Mouse (Mus musculus): ENCODE measurements around the gene Serf2. TPM values are rescaled to one million over a fixed set of nuclear protein-coding genes. Genes with fewer than 3 reads are reported as not detected.
"Not testable (repeated sequence)": the region's sequence is repeated elsewhere in the genome, so short reads cannot be mapped to it uniquely, and the experiment has no call there.

Gene Serf2
- polyA plus RNA-seq, 1 experiment from 2014 or later, result 538 TPM

DNA sequence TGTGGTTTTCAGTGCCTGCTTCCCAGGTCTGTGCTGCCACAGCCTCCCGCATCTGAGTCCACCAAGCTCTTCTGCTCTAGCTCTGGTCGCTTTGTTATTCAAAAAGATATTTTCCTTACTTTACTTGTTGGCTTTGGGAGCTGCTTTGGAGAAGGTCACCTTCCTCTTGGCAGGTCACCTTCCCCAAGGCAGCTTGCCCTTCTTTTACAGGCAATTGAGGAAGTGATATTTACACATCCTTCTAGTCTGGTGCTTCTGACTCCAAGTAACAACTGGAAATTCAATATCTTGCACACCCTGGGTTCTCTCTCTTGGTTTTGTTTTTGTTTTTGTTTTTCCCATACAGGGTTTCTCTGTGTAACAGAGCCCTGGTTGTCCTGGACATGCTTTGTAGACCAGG, 35.4 kb downstream of the Serf2 start:
- ATAC-seq (ENCODE audit: insufficient number of reproducible peaks, low FRiP score, low TSS enrichment, low read depth); H3K4me3 ChIP-seq (ENCODE audit: low read depth, low read length); H3K27me3 ChIP-seq (ENCODE audit: control insufficient read depth, insufficient read depth, low read length); H3K4me2 ChIP-seq (ENCODE audit: low read depth, severe bottlenecking); H3K4me1 ChIP-seq (ENCODE audit: control insufficient read depth, insufficient read depth, low read length); H3K27ac ChIP-seq (replicated peaks; ENCODE audit: low read depth, low read length); DNase-seq (ENCODE audit: low spot score); H3K36me3 ChIP-seq (ENCODE audit: control insufficient read depth, insufficient read depth, low read length); H3K9ac ChIP-seq (ENCODE audit: low read length); H3K9me3 ChIP-seq (ENCODE audit: control insufficient read depth, low read length): not testable (repeated sequence)
- 100% methylated on average over 1 of the region's 2 CpGs for WGBS

DNA sequence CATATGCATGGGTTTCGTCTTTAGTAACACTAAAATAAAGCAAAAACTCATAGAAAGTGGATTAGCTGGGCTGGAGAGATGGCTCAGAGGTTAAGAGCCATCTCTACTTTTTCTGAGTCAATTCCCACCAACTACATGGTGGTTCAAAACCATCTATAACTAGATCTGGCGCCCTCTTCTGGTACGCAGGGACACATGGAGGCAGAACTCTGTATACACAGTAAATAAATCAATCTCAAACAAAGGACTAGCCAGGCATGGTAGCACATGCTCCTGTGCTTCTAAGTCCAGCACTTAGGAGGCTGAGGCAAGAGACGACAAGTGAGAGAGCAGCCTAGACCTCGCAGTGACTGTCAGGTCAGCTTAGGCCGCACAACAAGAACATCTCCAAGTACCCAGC, 52.6 kb downstream of the Serf2 start:
- H3K27ac ChIP-seq (replicated peaks; ENCODE audit: low read depth, low read length); ATAC-seq (ENCODE audit: insufficient number of reproducible peaks, low FRiP score, low TSS enrichment, low read depth); H3K9me3 ChIP-seq (ENCODE audit: control insufficient read depth, low read length); H3K4me3 ChIP-seq (ENCODE audit: low read depth, low read length); H3K4me2 ChIP-seq (ENCODE audit: low read depth, severe bottlenecking); H3K27me3 ChIP-seq (ENCODE audit: control insufficient read depth, insufficient read depth, low read length); H3K4me1 ChIP-seq (ENCODE audit: control insufficient read depth, insufficient read depth, low read length); DNase-seq (ENCODE audit: low spot score); H3K9ac ChIP-seq (ENCODE audit: low read length); H3K36me3 ChIP-seq (ENCODE audit: control insufficient read depth, insufficient read depth, low read length): not testable (repeated sequence)
- WGBS, result 100% methylated on average over 1 of the region's 6 CpGs

DNA sequence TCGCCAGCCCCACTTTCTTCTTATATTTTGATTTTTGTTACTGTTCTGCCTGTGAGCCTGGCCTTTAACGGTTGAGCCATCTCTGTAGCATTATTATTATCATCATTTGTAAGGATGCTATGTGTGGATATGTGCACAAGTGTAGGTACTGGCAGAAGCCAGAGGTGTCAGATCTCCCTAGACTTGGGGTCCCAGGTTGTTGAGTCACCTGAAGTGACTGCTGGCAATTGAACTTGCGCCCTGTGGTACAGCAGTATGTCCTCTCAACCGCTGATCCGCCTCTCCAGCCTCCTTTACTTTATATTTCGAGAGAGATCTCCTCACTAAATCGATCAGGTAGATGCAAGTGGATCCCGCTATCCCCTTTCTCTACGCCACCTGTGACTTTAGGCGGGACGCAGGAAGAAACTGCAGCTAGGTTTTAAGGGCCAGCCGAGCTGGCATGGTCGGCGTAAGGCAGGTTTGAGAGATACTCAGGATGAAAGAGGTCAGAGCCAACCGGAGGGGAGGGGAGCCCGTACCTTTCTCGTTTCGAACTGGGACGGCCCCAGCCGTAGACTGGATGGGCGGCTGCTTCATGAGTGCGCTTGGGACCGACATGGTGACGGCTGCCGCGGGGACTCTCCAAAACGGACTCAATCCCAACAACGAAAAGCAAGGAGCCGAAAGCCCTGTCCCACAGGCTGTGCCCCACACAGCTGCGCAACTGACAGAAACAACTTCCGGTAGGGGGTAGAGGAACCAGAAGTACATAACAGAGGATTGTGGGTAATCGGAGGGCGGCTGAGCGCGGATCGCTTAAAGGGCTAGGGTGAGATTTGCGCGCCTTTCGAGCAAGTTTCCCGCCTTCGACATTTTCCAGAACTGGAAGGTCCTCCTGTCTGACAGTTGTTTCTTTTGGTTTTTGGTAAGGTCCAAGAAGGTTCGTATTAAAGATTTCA, 57.2 kb downstream of the Serf2 start, which contains the start of the genes Mfap1a and Wdr76:
TSS of gene Mfap1a (minus strand) at position 724 of the 941 bp plus-strand sequence.
TSS of gene Wdr76 (plus strand) at position 782 of the 941 bp plus-strand sequence.
- not testable (repeated sequence) for H3K4me1 ChIP-seq (ENCODE audit: control insufficient read depth, insufficient read depth, low read length); H3K36me3 ChIP-seq (ENCODE audit: control insufficient read depth, insufficient read depth, low read length); H3K27me3 ChIP-seq (ENCODE audit: control insufficient read depth, insufficient read depth, low read length); H3K9me3 ChIP-seq (ENCODE audit: control insufficient read depth, low read length); H3K27ac ChIP-seq (replicated peaks; ENCODE audit: low read depth, low read length)
- peak within 1 kb of the TSS; percentile 56 for H3K9ac ChIP-seq (ENCODE audit: low read length)
- ATAC-seq (ENCODE audit: insufficient number of reproducible peaks, low FRiP score, low TSS enrichment, low read depth) (peak; percentile 90), DNase-seq (ENCODE audit: low spot score) (peak; percentile 89)
- WGBS, result 4% methylated on average over 39 of the region's 42 CpGs
- peak within 1 kb of the TSS; percentile 57 for H3K4me3 ChIP-seq (ENCODE audit: low read depth, low read length)
- H3K4me2 ChIP-seq (ENCODE audit: low read depth, severe bottlenecking), result peak within 1 kb of the TSS; percentile 66

GRCm38 (mm10) chr2:121507173-121507950, 58.4 kb downstream of the Serf2 start:
- DNase-seq (ENCODE audit: low spot score) (no peak), ATAC-seq (ENCODE audit: insufficient number of reproducible peaks, low FRiP score, low TSS enrichment, low read depth) (no peak)
- H3K27me3 ChIP-seq (ENCODE audit: control insufficient read depth, insufficient read depth, low read length), result no peaks in the 10 kb centered on the region
- peak overlapping the region; percentile 57 for H3K4me3 ChIP-seq (ENCODE audit: low read depth, low read length)
- no peak overlapping the region for H3K27ac ChIP-seq (replicated peaks; ENCODE audit: low read depth, low read length)
- H3K36me3 ChIP-seq (ENCODE audit: control insufficient read depth, insufficient read depth, low read length), result no peaks in the 10 kb centered on the region; the same call in 1 of the 2 replicates
- peaks cover 7% of the 10 kb centered on the region; the same call in 1 of the 2 replicates for H3K4me1 ChIP-seq (ENCODE audit: control insufficient read depth, insufficient read depth, low read length)
- WGBS, result 33% methylated on average over 12 of the region's 12 CpGs
- H3K4me2 ChIP-seq (ENCODE audit: low read depth, severe bottlenecking), result peak overlapping the region; percentile 66
- no peaks in the 10 kb centered on the region for H3K9me3 ChIP-seq (ENCODE audit: control insufficient read depth, low read length)
- peak overlapping the region; percentile 53 for H3K9ac ChIP-seq (ENCODE audit: low read length)

Small RNA genes lying within 50 kb of the gene (microRNA-seq; reads per million reads assigned to microRNA genes)
- not detected for gene Gm22953

Other genes starting within 250 kb of the Serf2 start
- gene Trp53bp1, start 177.8 kb upstream of the Serf2 start, polyA plus RNA-seq (2014; fragmentation: Nextera tagmentation; extraction: Ambion mirVana), result 104 TPM in 2 replicates
- gene Map1a, start 159.6 kb upstream of the Serf2 start, polyA plus RNA-seq (2014; fragmentation: Nextera tagmentation; extraction: Ambion mirVana), result 2.9 and 3.6 TPM in 2 replicates
- 8.5 and 8.6 TPM in 2 replicates for gene Ppip5k1, start 93.8 kb upstream of the Serf2 start, polyA plus RNA-seq (2014; fragmentation: Nextera tagmentation; extraction: Ambion mirVana)
- 2.0 and 2.1 TPM in 2 replicates for gene Ckmt1, start 91.5 kb upstream of the Serf2 start, polyA plus RNA-seq (2014; fragmentation: Nextera tagmentation; extraction: Ambion mirVana)
- not detected in 2 replicates for gene Strc, start 62.0 kb upstream of the Serf2 start, polyA plus RNA-seq (2014; fragmentation: Nextera tagmentation; extraction: Ambion mirVana)
- 540 and 632 TPM in 2 replicates for gene Pdia3, start 35.4 kb upstream of the Serf2 start, polyA plus RNA-seq (2014; fragmentation: Nextera tagmentation; extraction: Ambion mirVana)
- 1.7 and 2.0 TPM in 2 replicates for gene Catsper2, start 35.4 kb upstream of the Serf2 start, polyA plus RNA-seq (2014; fragmentation: Nextera tagmentation; extraction: Ambion mirVana)
- gene Ell3, start 4.9 kb upstream of the Serf2 start, polyA plus RNA-seq (2014; fragmentation: Nextera tagmentation; extraction: Ambion mirVana), result 9.6 and 9.7 TPM in 2 replicates
- 122 and 124 TPM in 2 replicates for gene Hypk, start 4.1 kb downstream of the Serf2 start, polyA plus RNA-seq (2014; fragmentation: Nextera tagmentation; extraction: Ambion mirVana)
- gene Serinc4, start 7.6 kb downstream of the Serf2 start, polyA plus RNA-seq (2014; fragmentation: Nextera tagmentation; extraction: Ambion mirVana), result 0.12 and 0.37 TPM in 2 replicates
- 66.2 and 67.3 TPM in 2 replicates for gene Mfap1b, start 24.9 kb downstream of the Serf2 start, polyA plus RNA-seq (2014; fragmentation: Nextera tagmentation; extraction: Ambion mirVana)
- gene Mfap1a, start 57.5 kb downstream of the Serf2 start, polyA plus RNA-seq (2014; fragmentation: Nextera tagmentation; extraction: Ambion mirVana), result 33.7 and 37.2 TPM in 2 replicates
- gene Wdr76, start 57.5 kb downstream of the Serf2 start, polyA plus RNA-seq (2014; fragmentation: Nextera tagmentation; extraction: Ambion mirVana), result 10.0 and 10.4 TPM in 2 replicates